ENCODE assay signal across 8 mouse cellular contexts in genomic region chr4:123200771-123201185, GRCm38 (mm10). TPM values are rescaled to one million over a fixed set of nuclear protein-coding genes. Genes with fewer than 3 reads are reported as not detected.
DNase-seq lines count a peak whose midpoint lies in the region; ATAC-seq and TF ChIP-seq lines count a peak whose summit lies in the region.

No protein-coding gene starts in this region.

- H3K9me3 ChIP-seq in E14TG2a.4 (ENCODE audit: low read length): no peaks in the 10 kb centered on the region
- no peaks in the 10 kb centered on the region for H3K9me3 ChIP-seq in embryonic facial prominence, embryonic 13.5 days
- H3K9me3 ChIP-seq in heart, embryonic 14.5 days (ENCODE audit: control insufficient read depth, low read length): no peaks in the 10 kb centered on the region

- H3K27me3 ChIP-seq in E14TG2a.4 (ENCODE audit: insufficient read depth, low read length): peaks cover 88% of the 10 kb centered on the region
- H3K27me3 ChIP-seq in embryonic facial prominence, embryonic 13.5 days: peaks cover 72% of the 10 kb centered on the region
- H3K27me3 ChIP-seq in heart, embryonic 14.5 days (ENCODE audit: control insufficient read depth, insufficient read depth, low read length): peaks cover 47% of the 10 kb centered on the region

- peaks cover 29% of the 10 kb centered on the region for H3K4me1 ChIP-seq in E14TG2a.4 (replicated peaks; ENCODE audit: low read depth, low read length)
- H3K4me1 ChIP-seq in embryonic facial prominence, embryonic 13.5 days: peaks cover 14% of the 10 kb centered on the region
- peaks cover 17 to 20% of the 10 kb centered on the region in 2 experiments for H3K4me1 ChIP-seq in heart, embryonic 14.5 days (ENCODE audit: control insufficient read depth in 2 of 2, insufficient read depth in 2 of 2, low read length in 2 of 2)
- H3K4me1 ChIP-seq in olfactory bulb, adult 2 months (ENCODE audit: control insufficient read depth, insufficient read depth, low read length): peaks cover 17% of the 10 kb centered on the region

- peak; percentile 93 for TF ChIP-seq CTCF in E14TG2a.4 (conservative IDR thresholded peaks at IDR 0.05; ENCODE audit: low read length)
- peak; percentile 61 for TF ChIP-seq CTCF in olfactory bulb, adult 2 months (IDR thresholded peaks at IDR 0.05; ENCODE audit: insufficient read depth, low read depth, low read length)

- H3K4me3 ChIP-seq in E14TG2a.4 (replicated peaks; ENCODE audit: low read length): peak overlapping the region; percentile 77
- H3K4me3 ChIP-seq in embryonic facial prominence, embryonic 13.5 days: peak overlapping the region; percentile 46
- H3K4me3 ChIP-seq in heart, embryonic 14.5 days (ENCODE audit: control insufficient read depth in 1 of 2, insufficient read depth in 1 of 2, low read depth in 1 of 2, low read length in 2 of 2): peak overlapping the region; percentile 47 to 49
- H3K4me3 ChIP-seq in olfactory bulb, adult 2 months (ENCODE audit: insufficient read depth, low read depth, low read length): peak overlapping the region; percentile 61

- no peak overlapping the region for H3K27ac ChIP-seq in embryonic facial prominence, embryonic 13.5 days
- peak overlapping the region in 1 of 2 experiments; percentile 70; a peak in 1 of 4 replicates for H3K27ac ChIP-seq in heart, embryonic 14.5 days (replicated peaks in 1 of 2; ENCODE audit: control insufficient read depth in 1 of 2, insufficient read depth in 1 of 2, low read depth in 2 of 2, low read length in 2 of 2)
- H3K27ac ChIP-seq in olfactory bulb, adult 2 months (ENCODE audit: insufficient read depth, low read depth, low read length): peak overlapping the region; percentile 39; the same call in 1 of the 2 replicates

- H3K4me2 ChIP-seq in embryonic facial prominence, embryonic 13.5 days: peak overlapping the region; percentile 84
- H3K4me2 ChIP-seq in heart, embryonic 14.5 days (ENCODE audit: low read length): peak overlapping the region; percentile 92

- peak; percentile 81 to 86 for DNase-seq in adrenal gland, postnatal 36 days
- DNase-seq in kidney, postnatal 10 days: peak; percentile 82
- DNase-seq in lung, adult 18-20 months: peak; percentile 52 to 57
- DNase-seq in urinary bladder, adult 2 months (ENCODE audit: low spot score): peak; percentile 54

- no peak for ATAC-seq in embryonic facial prominence, embryonic 13.5 days (ENCODE audit: insufficient number of reproducible peaks, insufficient read depth, low FRiP score, low TSS enrichment, low read depth)
- ATAC-seq in heart, embryonic 14.5 days (ENCODE audit: insufficient number of reproducible peaks, insufficient read depth, low FRiP score, low read depth): no peak

- peak overlapping the region; percentile 64; the same call in 1 of the 2 replicates for H3K9ac ChIP-seq in embryonic facial prominence, embryonic 13.5 days
- peak overlapping the region; percentile 78 for H3K9ac ChIP-seq in heart, embryonic 14.5 days (ENCODE audit: low read length)

- TF ChIP-seq POLR2A in olfactory bulb, adult 2 months (IDR thresholded peaks at IDR 0.05; ENCODE audit: insufficient read depth, low read depth, low read length): no peak

- no peaks in the 10 kb centered on the region for H3K36me3 ChIP-seq in E14TG2a.4 (ENCODE audit: insufficient read depth, low read length)
- H3K36me3 ChIP-seq in embryonic facial prominence, embryonic 13.5 days: no peaks in the 10 kb centered on the region
- H3K36me3 ChIP-seq in heart, embryonic 14.5 days (ENCODE audit: control insufficient read depth, insufficient read depth, low read length): no peaks in the 10 kb centered on the region

- WGBS in embryonic facial prominence, embryonic 13.5 days: 2% methylated on average over 15 of the region's 15 CpGs
- 1% methylated on average over 15 of the region's 15 CpGs for WGBS in heart, embryonic 14.5 days
- 13% methylated on average over 15 of the region's 15 CpGs for WGBS in olfactory bulb, adult 2 months

RNA-seq across cellular contexts. Expression of gene Nt5c1a, which starts 0.5 kb away (rescaled TPM):
- total RNA-seq in adrenal gland, postnatal 36 days (2021): 10 to 100 TPM; 44.9 to 55.3 TPM
- not detected in 2 replicates for polyA plus RNA-seq in embryonic facial prominence, embryonic 13.5 days (2015; fragmentation: Nextera tagmentation; extraction: Ambion mirVana)
- 1.7 and 2.1 TPM in 2 replicates for polyA plus RNA-seq in heart, embryonic 14.5 days (2014; fragmentation: Nextera tagmentation; extraction: Ambion mirVana)
- polyA plus RNA-seq in olfactory bulb, adult 2 months (2012; ENCODE audit: insufficient read depth, insufficient read length, low replicate concordance, missing spikeins): not detected in 2 replicates
- polyA plus RNA-seq in urinary bladder, adult 2 months (2012; rRNA removed): 0.04 and 0.22 TPM in 2 replicates

RNA-seq across cellular contexts. Expression of gene Hpcal4, which starts 17.8 kb away (rescaled TPM):
- total RNA-seq in adrenal gland, postnatal 36 days (2021): 1 to 10 TPM; 4.0 to 4.2 TPM
- polyA plus RNA-seq in embryonic facial prominence, embryonic 13.5 days (2015; fragmentation: Nextera tagmentation; extraction: Ambion mirVana): 0.26 and 0.44 TPM in 2 replicates
- polyA plus RNA-seq in heart, embryonic 14.5 days (2014; fragmentation: Nextera tagmentation; extraction: Ambion mirVana): 1.0 and 1.1 TPM in 2 replicates
- polyA plus RNA-seq in olfactory bulb, adult 2 months (2012; ENCODE audit: insufficient read depth, insufficient read length, low replicate concordance, missing spikeins): 61.6 TPM in 1 of 2 replicates, not detected in the other
- polyA plus RNA-seq in urinary bladder, adult 2 months (2012; rRNA removed): 0.12 TPM in 2 replicates

RNA-seq across cellular contexts. Expression of gene Heyl, which starts 32.6 kb away (rescaled TPM):
- 1 to 10 TPM; 6.2 to 8.6 TPM for total RNA-seq in adrenal gland, postnatal 36 days (2021)
- polyA plus RNA-seq in embryonic facial prominence, embryonic 13.5 days (2015; fragmentation: Nextera tagmentation; extraction: Ambion mirVana): 4.3 and 5.0 TPM in 2 replicates
- polyA plus RNA-seq in heart, embryonic 14.5 days (2014; fragmentation: Nextera tagmentation; extraction: Ambion mirVana): 10.7 and 11.4 TPM in 2 replicates
- polyA plus RNA-seq in olfactory bulb, adult 2 months (2012; ENCODE audit: insufficient read depth, insufficient read length, low replicate concordance, missing spikeins): not detected in 2 replicates
- polyA plus RNA-seq in urinary bladder, adult 2 months (2012; rRNA removed): 2.0 and 3.3 TPM in 2 replicates

Comparison
In these comparisons a context has a peak if more than half of its experiments do, and no peak if none do; other contexts are left out.
1. RNA of gene Hpcal4, which starts 17.8 kb away (polyA plus RNA-seq): 61.6 TPM in olfactory bulb, adult 2 months; 1.0 to 1.1 TPM in heart, embryonic 14.5 days, 0.26 to 0.44 TPM in embryonic facial prominence, embryonic 13.5 days and 0.12 TPM in urinary bladder, adult 2 months; every median in the first group is over 10 times any median in the second.
2. Peak in every context shown above with its lines, with median percentiles within 50 percentile points of each other: H3K4me3 ChIP-seq and DNase-seq.